Mouse (Mus musculus) neutrophil, adult 5-6 weeks (primary cell): ENCODE data around the gene Fbxw10. TPM values are rescaled to one million over a fixed set of nuclear protein-coding genes. Genes with fewer than 3 reads are reported as not detected.

ENCODE experiments used
- total RNA-seq: library from RNA; stranded (forward); fragments of 200-1000 nt; gene quantifications from 2 replicates; pipeline ENCODE4 v1.2.3, GENCODE M21; 2017

Fbxw10 gene
- total RNA-seq, 1 experiment from 2014 or later = 5.1 TPM

Other genes starting within 250 kb of the Fbxw10 start
- 3.2 and 3.4 TPM in 2 replicates for gene Lrrc75a, start 198.5 kb upstream of the Fbxw10 start, total RNA-seq
- 7.6 and 12.6 TPM in 2 replicates for gene Mmgt2, start 198.4 kb upstream of the Fbxw10 start, total RNA-seq
- 10.6 and 12.8 TPM in 2 replicates for gene Zfp287, start 115.2 kb upstream of the Fbxw10 start, total RNA-seq
- gene Gm10428, start 94.0 kb upstream of the Fbxw10 start, total RNA-seq = not detected in 2 replicates
- gene Zfp286, start 57.6 kb upstream of the Fbxw10 start, total RNA-seq = 0.81 and 2.9 TPM in 2 replicates
- 5.5 and 6.4 TPM in 2 replicates for gene Trim16, start 26.8 kb upstream of the Fbxw10 start, total RNA-seq
- 19.2 and 21.7 TPM in 2 replicates for gene Tvp23b, start 32.4 kb downstream of the Fbxw10 start, total RNA-seq
- gene Cdrt4, start 104.1 kb downstream of the Fbxw10 start, total RNA-seq = not detected in 2 replicates
- not detected in 2 replicates for gene Tekt3, start 214.6 kb downstream of the Fbxw10 start, total RNA-seq